Mouse (Mus musculus) layer of hippocampus, adult 2 months (tissue): ENCODE measurements at regions not wholly inside any gene's neighbourhood (a gene's known extent, or its start where the extent isn't known, plus 50 kb on each side); places are given as distances from the start of the nearest gene placed in this dataset.
A peak's percentile ranks its signal among the peaks of the same experiment; 100 is the strongest.
"Not testable (repeated sequence)": the region's sequence is repeated elsewhere in the genome, so short reads cannot be mapped to it uniquely, and the experiment has no call there.

Source experiments
- DNase-seq, 2 experiments: peaks; one replicate each; pipeline ENCODE4 v3.0.0; 2022; ENCODE audit warnings: low spot score in 2 of 2
- H3K27ac ChIP-seq: fragments of 200-600 bp; 2 replicates; pipeline ENCODE4 v1.8.1; 2022
- H3K4me3 ChIP-seq: fragments of 200-600 bp; 2 replicates; pipeline ENCODE4 v1.8.1; 2022; ENCODE audit warnings: mild to moderate bottlenecking
- CTCF ChIP-seq: fragments of 200-600 bp; conservative IDR thresholded peaks from 2 replicates; pipeline ENCODE4 v1.8.1; 2022; ENCODE audit warnings: antibody characterized with exemption, mild to moderate bottlenecking, moderate library complexity

GRCm38 (mm10) chr14:37571971-37572370, 436.9 kb upstream of the Ghitm start:
- no peak overlapping the region for H3K4me3 ChIP-seq
- peak in 1 of 2 experiments; percentile 8 for DNase-seq
- no peak for TF ChIP-seq CTCF
- H3K27ac ChIP-seq = no peak overlapping the region

- no peak for DNase-seq
- TF ChIP-seq CTCF = no peak
- Histone ChIP-seq H3K4me3 (no peak overlapping the region), H3K27ac (no peak overlapping the region)
Observed at GRCm38 (mm10) chr14:37558258-37558657, 423.2 kb upstream of the Ghitm start.

- TF ChIP-seq CTCF = no peak
- no peak for DNase-seq
- no peak overlapping the region for H3K27ac ChIP-seq
- no peak overlapping the region for H3K4me3 ChIP-seq
Observed at GRCm38 (mm10) chr14:37523616-37524015, 388.5 kb upstream of the Ghitm start.

GRCm38 (mm10) chr14:37520631-37521030, 385.6 kb upstream of the Ghitm start:
- not testable (repeated sequence) for H3K4me3 ChIP-seq, H3K27ac ChIP-seq, DNase-seq

GRCm38 (mm10) chr14:37505314-37505713, 370.2 kb upstream of the Ghitm start:
- DNase-seq = no peak
- Histone ChIP-seq H3K4me3 (no peak overlapping the region), H3K27ac (no peak overlapping the region)
- TF ChIP-seq CTCF = no peak

GRCm38 (mm10) chr14:37490711-37491110, 355.6 kb upstream of the Ghitm start:
- no peak for DNase-seq
- H3K27ac ChIP-seq = no peak overlapping the region
- no peak for TF ChIP-seq CTCF
- no peak overlapping the region for H3K4me3 ChIP-seq

- H3K27ac ChIP-seq = no peak overlapping the region
- H3K4me3 ChIP-seq = no peak overlapping the region
- TF ChIP-seq CTCF = no peak
- no peak for DNase-seq
Observed at GRCm38 (mm10) chr14:37485292-37485691, 350.2 kb upstream of the Ghitm start.

- DNase-seq = no peak
- Histone ChIP-seq H3K27ac (no peak overlapping the region), H3K4me3 (no peak overlapping the region)
- TF ChIP-seq CTCF = no peak
Observed at GRCm38 (mm10) chr14:37477599-37477998, 342.5 kb upstream of the Ghitm start.

GRCm38 (mm10) chr14:37468711-37469110, 333.6 kb upstream of the Ghitm start:
- no peak for TF ChIP-seq CTCF
- peak in 1 of 2 experiments; percentile 24 for DNase-seq
- Histone ChIP-seq H3K4me3 (no peak overlapping the region), H3K27ac (no peak overlapping the region)

- Histone ChIP-seq H3K27ac (no peak overlapping the region), H3K4me3 (no peak overlapping the region)
- DNase-seq = no peak
- no peak for TF ChIP-seq CTCF
Observed at GRCm38 (mm10) chr14:37440874-37441273, 305.8 kb upstream of the Ghitm start.

- TF ChIP-seq CTCF = peak; percentile 18
- no peak for DNase-seq
- H3K4me3 ChIP-seq = no peak overlapping the region
- H3K27ac ChIP-seq = no peak overlapping the region
Observed at GRCm38 (mm10) chr14:37430656-37431055, 295.6 kb upstream of the Ghitm start.

- Histone ChIP-seq H3K4me3 (no peak overlapping the region), H3K27ac (no peak overlapping the region)
- DNase-seq = no peak
- no peak for TF ChIP-seq CTCF
Observed at GRCm38 (mm10) chr14:37425506-37425905, 290.4 kb upstream of the Ghitm start.

GRCm38 (mm10) chr14:37421566-37421965, 286.5 kb upstream of the Ghitm start:
- no peak for TF ChIP-seq CTCF

GRCm38 (mm10) chr14:37412583-37412982, 277.5 kb upstream of the Ghitm start:
- H3K4me3 ChIP-seq, DNase-seq, H3K27ac ChIP-seq: not testable (repeated sequence)

More at GRCm38 (mm10) chr14:37421566-37421965, 286.5 kb upstream of the Ghitm start:
- Histone ChIP-seq H3K4me3 (no peak overlapping the region), H3K27ac (no peak overlapping the region)
- DNase-seq = no peak

- DNase-seq = no peak
- Histone ChIP-seq H3K27ac (no peak overlapping the region), H3K4me3 (no peak overlapping the region)
- TF ChIP-seq CTCF = no peak
Observed at GRCm38 (mm10) chr14:37371972-37372371, 236.9 kb upstream of the Ghitm start.
